Mouse (Mus musculus) liver, embryonic 11.5 days (tissue): Measurements from ENCODE around the gene Tmem161a. TPM values are rescaled to one million over a fixed set of nuclear protein-coding genes. Genes with fewer than 3 reads are reported as not detected.

Experiments
- ATAC-seq: fragments of 200-750 bp; cut with Nextera tagmentation; replicated peaks from 2 replicates; pipeline ENCODE4 v1.8.0; 2017; ENCODE audit warnings: moderate number of reproducible peaks, mild to moderate bottlenecking, moderate TSS enrichment, moderate library complexity; ENCODE audit not compliant: low FRiP score
- DNase-seq: peaks from one replicate; pipeline ENCODE4 v3.0.0-alpha.2; 2017; ENCODE audit warnings: low spot score
- H3K27ac ChIP-seq: fragments of 300-500 bp; sonication (generic); 2 replicates; pipeline ENCODE4 v1.5.1; 2014; ENCODE audit warnings: mild to moderate bottlenecking, low read depth, low read length, control low read depth
- H3K27me3 ChIP-seq: fragments of 300-500 bp; sonication (generic); replicated peaks from 2 replicates; pipeline ENCODE4 v1.6.1; 2014; ENCODE audit warnings: low read length, mixed read lengths; ENCODE audit not compliant: control insufficient read depth, insufficient read depth
- H3K36me3 ChIP-seq: fragments of 300-500 bp; sonication (generic); 2 replicates; pipeline ENCODE4 v1.6.1; 2014; ENCODE audit warnings: mild to moderate bottlenecking, low read length, moderate library complexity, mixed read lengths; ENCODE audit not compliant: control insufficient read depth, insufficient read depth
- H3K4me1 ChIP-seq: fragments of 300-500 bp; sonication (generic); replicated peaks from 2 replicates; pipeline ENCODE4 v1.6.1; 2014; ENCODE audit warnings: low read length, mixed read lengths; ENCODE audit not compliant: control insufficient read depth, insufficient read depth
- H3K4me2 ChIP-seq: fragments of 300-500 bp; sonication (generic); 2 replicates; pipeline ENCODE4 v1.6.1; 2014; ENCODE audit warnings: mild to moderate bottlenecking, control low read depth, moderate library complexity
- H3K4me3 ChIP-seq: fragments of 300-500 bp; sonication (generic); 2 replicates; pipeline ENCODE4 v1.5.1; 2014; ENCODE audit warnings: low read depth, low read length, control low read depth
- H3K9ac ChIP-seq: fragments of 300-500 bp; sonication (generic); 2 replicates; pipeline ENCODE4 v1.6.1; 2014; ENCODE audit warnings: low read depth, low read length, control low read depth
- H3K9me3 ChIP-seq: fragments of 300-500 bp; sonication (generic); 2 replicates; pipeline ENCODE4 v1.6.1; 2016; ENCODE audit warnings: low read length, inconsistent platforms, mixed read lengths; ENCODE audit not compliant: control insufficient read depth
- WGBS: fragments of 180-500 bp; shearing (Covaris S2); extraction: QIAGEN DNeasy Blood & Tissue Kit; methylation state at CpG from one replicate; pipeline ENCODE4 v1.1.7; 2014; 5-methylcytosine and 5-hydroxymethylcytosine counted together
- polyA plus RNA-seq: library from polyadenylated mRNA; unstranded; fragments of >200 nt; fragmentation: Nextera tagmentation; extraction: Ambion mirVana; gene quantifications from 2 replicates; pipeline ENCODE4 v1.2.1, GENCODE M21; 2014

Gene Tmem161a
- polyA plus RNA-seq, 1 experiment from 2014 or later, result 53.1 TPM

DNA sequence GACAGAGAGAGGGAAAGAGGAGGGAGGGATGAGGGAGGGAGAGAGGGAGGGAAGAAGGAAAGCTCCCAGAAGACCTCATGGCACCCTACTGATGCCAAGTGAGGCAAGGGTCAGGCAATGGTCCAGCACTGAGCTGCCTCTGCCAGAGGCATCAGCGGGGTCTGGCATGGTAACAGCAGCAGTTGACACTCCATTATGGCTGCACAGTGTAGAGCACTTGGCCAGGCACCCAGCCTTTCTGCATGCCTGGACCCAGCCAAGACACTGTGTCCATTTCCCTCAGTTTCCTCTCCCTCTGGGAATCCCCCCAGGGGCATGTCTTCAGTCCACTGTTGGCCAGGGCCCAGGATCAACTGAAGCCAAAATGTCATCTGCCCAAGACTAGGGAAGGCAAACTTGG, 44.4 kb downstream of the Tmem161a start:
- peaks cover 4% of the 10 kb centered on the region for H3K4me1 ChIP-seq
- H3K27ac ChIP-seq, result no peak overlapping the region
- ATAC-seq (no peak), DNase-seq (no peak)
- H3K27me3 ChIP-seq, result no peaks in the 10 kb centered on the region
- 71% methylated on average over 1 of the region's 1 CpGs for WGBS
- H3K36me3 ChIP-seq, result peaks cover 3% of the 10 kb centered on the region; the same call in 1 of the 2 replicates
- H3K4me2 ChIP-seq, result no peak overlapping the region
- H3K4me3 ChIP-seq, result no peak overlapping the region
- no peaks in the 10 kb centered on the region for H3K9me3 ChIP-seq
- no peak overlapping the region for H3K9ac ChIP-seq

GRCm38 (mm10) chr8:70217441-70217840, 45.3 kb downstream of the Tmem161a start:
- no peak for ATAC-seq
- Histone ChIP-seq H3K9me3 (no peaks in the 10 kb centered on the region), H3K27me3 (no peaks in the 10 kb centered on the region), H3K4me3 (no peak overlapping the region), H3K27ac (no peak overlapping the region), H3K4me1 (peaks cover 4% of the 10 kb centered on the region), H3K9ac (no peak overlapping the region), H3K4me2 (no peak overlapping the region), H3K36me3 (peaks cover 6% of the 10 kb centered on the region; the same call in 1 of the 2 replicates)
- DNase-seq, result no peak

DNA sequence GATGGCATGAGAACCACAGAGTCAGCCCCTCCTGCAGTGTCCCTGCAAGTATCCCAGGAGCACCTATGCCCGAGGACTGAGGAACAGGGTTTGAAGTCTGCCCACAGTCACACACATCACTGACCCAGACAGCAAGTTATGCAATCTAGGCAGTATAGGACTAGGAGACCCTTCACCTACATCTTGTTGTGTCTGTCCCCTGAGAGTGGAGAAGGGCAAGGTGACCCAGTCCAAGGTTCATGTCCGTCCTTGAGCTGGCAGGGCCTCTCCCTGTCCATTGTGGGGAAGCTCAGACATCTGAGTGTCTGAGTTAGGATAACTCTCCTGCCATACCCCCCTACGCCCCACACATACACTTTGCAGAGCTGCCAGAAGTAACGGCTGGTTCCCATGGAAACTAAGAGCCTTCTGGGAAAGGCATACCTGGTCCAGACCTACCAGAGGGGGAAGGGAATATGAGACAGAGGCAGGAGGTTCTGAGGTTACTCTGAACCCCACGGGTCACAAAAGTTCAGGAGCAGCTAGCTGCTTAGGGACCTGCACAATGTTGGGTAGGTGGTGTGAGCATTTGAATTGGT, 47.0 kb downstream of the Tmem161a start:
- Histone ChIP-seq H3K9me3 (no peaks in the 10 kb centered on the region), H3K4me1 (no peaks in the 10 kb centered on the region; the same call in 1 of the 2 replicates), H3K4me3 (no peak overlapping the region), H3K27me3 (no peaks in the 10 kb centered on the region), H3K4me2 (no peak overlapping the region), H3K36me3 (peaks cover 13% of the 10 kb centered on the region; the same call in 1 of the 2 replicates), H3K9ac (no peak overlapping the region), H3K27ac (no peak overlapping the region)
- WGBS, result 57% methylated on average over 5 of the region's 5 CpGs
- no peak for DNase-seq
- ATAC-seq, result no peak

DNA sequence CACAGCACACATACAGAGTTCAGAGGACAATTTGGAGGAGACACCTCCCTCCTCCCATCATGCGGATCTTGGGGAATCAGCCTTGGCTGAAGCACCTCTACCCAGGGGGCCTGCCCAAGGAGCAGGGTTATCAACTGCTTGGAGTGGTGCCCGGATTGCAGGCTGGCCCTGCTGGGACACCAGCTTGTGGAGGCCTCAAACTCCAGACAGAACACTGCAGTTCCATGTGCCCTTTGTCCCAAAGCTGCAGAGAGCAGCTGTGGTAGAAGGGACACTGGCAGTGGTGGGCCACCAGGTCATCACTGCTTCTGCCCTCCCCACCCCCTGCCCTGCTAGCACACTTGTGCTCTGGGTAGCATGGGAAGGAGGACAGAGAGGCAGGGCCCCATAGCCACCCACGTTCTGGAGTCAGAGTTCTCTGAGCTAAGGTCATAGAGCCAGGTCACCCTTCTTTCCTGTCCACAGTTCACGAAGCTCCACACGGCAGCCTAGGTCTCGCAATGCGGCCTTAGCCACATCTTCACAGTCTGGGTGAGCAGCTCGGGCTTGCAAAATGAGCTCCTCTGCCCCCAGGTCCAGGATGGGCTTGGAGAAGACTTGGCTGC, 48.2 kb downstream of the Tmem161a start:
- DNase-seq (no peak), ATAC-seq (no peak)
- Histone ChIP-seq H3K9ac (no peak overlapping the region), H3K36me3 (peaks cover 24% of the 10 kb centered on the region; the same call in 1 of the 2 replicates), H3K4me1 (no peaks in the 10 kb centered on the region; the same call in 1 of the 2 replicates), H3K4me3 (no peak overlapping the region), H3K9me3 (no peaks in the 10 kb centered on the region), H3K27ac (peak overlapping the region; percentile 25; the same call in 1 of the 2 replicates), H3K27me3 (no peaks in the 10 kb centered on the region), H3K4me2 (no peak overlapping the region)
- WGBS, result 70% methylated on average over 8 of the region's 8 CpGs

DNA sequence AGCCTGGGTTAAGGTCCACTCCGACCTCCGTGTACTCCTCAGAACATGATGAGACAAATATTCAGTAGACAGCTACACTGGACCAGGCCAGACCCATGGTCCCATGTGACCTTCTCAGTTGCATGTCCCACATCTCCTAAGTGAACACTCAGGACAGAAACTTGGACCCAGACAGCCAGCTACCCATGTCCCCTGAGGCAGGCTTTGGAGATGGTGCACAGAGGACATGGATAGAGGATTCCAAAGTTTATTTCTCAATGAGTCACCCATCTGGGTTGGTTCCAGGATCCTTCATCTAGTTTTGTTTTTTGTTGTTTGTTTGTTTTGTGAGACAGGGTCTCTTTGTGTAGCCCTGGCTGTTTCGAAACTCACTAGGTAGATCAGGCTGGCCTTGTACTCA, 48.8 kb downstream of the Tmem161a start:
- no peak for ATAC-seq
- Histone ChIP-seq H3K4me2 (no peak overlapping the region), H3K4me3 (no peak overlapping the region), H3K27ac (no peak overlapping the region), H3K27me3 (no peaks in the 10 kb centered on the region), H3K4me1 (no peaks in the 10 kb centered on the region; the same call in 1 of the 2 replicates), H3K9ac (no peak overlapping the region), H3K36me3 (peaks cover 24% of the 10 kb centered on the region; the same call in 1 of the 2 replicates), H3K9me3 (no peaks in the 10 kb centered on the region)
- no peak for DNase-seq
- WGBS, result 86% methylated on average over 3 of the region's 3 CpGs

DNA sequence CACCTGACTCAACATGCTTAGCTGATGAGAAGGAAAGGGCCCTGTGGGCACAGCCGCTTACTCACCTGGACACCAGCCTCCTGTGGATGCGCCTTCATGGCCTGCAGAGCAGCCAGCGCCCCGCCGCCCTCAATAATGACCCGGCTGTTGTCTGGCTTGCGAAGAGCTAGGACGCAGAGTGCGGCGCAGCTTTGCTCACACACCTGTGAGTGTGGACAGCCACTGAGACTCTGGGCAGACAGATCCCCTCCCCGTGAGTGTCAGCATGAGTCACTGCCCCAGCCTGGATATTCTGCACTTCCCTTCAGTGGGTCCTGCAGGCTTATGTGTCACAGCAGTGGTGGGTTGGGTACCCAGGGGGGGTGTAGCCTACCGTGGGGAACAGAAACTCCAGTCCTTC, 49.9 kb downstream of the Tmem161a start:
- H3K27ac ChIP-seq, result no peak overlapping the region
- H3K9ac ChIP-seq, result no peak overlapping the region
- WGBS, result 91% methylated on average over 12 of the region's 12 CpGs
- no peak for ATAC-seq
- no peak overlapping the region for H3K4me3 ChIP-seq
- DNase-seq, result no peak
- H3K27me3 ChIP-seq, result no peaks in the 10 kb centered on the region
- no peak overlapping the region for H3K4me2 ChIP-seq
- no peaks in the 10 kb centered on the region; the same call in 1 of the 2 replicates for H3K4me1 ChIP-seq
- H3K9me3 ChIP-seq, result no peaks in the 10 kb centered on the region
- peaks cover 24% of the 10 kb centered on the region; the same call in 1 of the 2 replicates for H3K36me3 ChIP-seq

GRCm38 (mm10) chr8:70223341-70223740, 51.2 kb downstream of the Tmem161a start:
- Histone ChIP-seq H3K4me1 (no peaks in the 10 kb centered on the region; the same call in 1 of the 2 replicates), H3K36me3 (peaks cover 24% of the 10 kb centered on the region; the same call in 1 of the 2 replicates), H3K27ac (no peak overlapping the region), H3K4me2 (no peak overlapping the region), H3K9me3 (no peaks in the 10 kb centered on the region), H3K4me3 (no peak overlapping the region), H3K27me3 (no peaks in the 10 kb centered on the region), H3K9ac (no peak overlapping the region)
- no peak for ATAC-seq
- no peak for DNase-seq
- 65% methylated on average over 6 of the region's 6 CpGs for WGBS

- no peak for DNase-seq
These were observed 55.8 kb downstream of the Tmem161a start for GRCm38 (mm10) chr8:70227997-70228396.

DNA sequence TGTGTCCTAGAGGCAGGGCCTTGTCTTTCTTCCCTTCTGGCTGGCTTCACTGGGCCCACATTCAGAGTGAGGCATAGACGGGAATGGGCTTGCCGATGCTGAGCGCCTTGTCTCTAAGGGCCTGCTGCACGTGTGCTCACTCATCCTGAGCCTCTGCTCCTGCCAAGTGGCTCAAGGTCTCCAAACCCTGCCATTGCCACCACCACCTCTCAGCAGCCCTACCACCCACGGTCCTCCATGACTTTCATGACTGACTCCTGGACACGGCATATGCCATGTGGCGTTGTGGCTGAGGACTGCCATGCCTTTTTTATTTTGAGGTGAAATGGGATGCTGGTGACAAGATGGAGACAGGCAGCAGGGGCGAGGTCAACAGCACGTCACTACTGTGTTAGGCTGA, 58.7 kb downstream of the Tmem161a start:
- Histone ChIP-seq H3K4me1 (peaks cover 9% of the 10 kb centered on the region), H3K4me2 (no peak overlapping the region), H3K36me3 (peaks cover 9% of the 10 kb centered on the region), H3K27me3 (no peaks in the 10 kb centered on the region), H3K27ac (no peak overlapping the region), H3K9me3 (no peaks in the 10 kb centered on the region), H3K4me3 (no peak overlapping the region), H3K9ac (no peak overlapping the region)
- ATAC-seq, result no peak
- no peak for DNase-seq
- 90% methylated on average over 9 of the region's 9 CpGs for WGBS

More at GRCm38 (mm10) chr8:70227997-70228396, 55.8 kb downstream of the Tmem161a start:
- H3K36me3 ChIP-seq, result peaks cover 22% of the 10 kb centered on the region
- H3K27me3 ChIP-seq, result no peaks in the 10 kb centered on the region
- 88% methylated on average over 4 of the region's 4 CpGs for WGBS
- H3K4me3 ChIP-seq, result no peak overlapping the region
- H3K4me2 ChIP-seq, result no peak overlapping the region
- H3K27ac ChIP-seq, result no peak overlapping the region
- H3K9me3 ChIP-seq, result no peaks in the 10 kb centered on the region
- no peak overlapping the region for H3K9ac ChIP-seq
- no peak for ATAC-seq
- no peaks in the 10 kb centered on the region; the same call in 1 of the 2 replicates for H3K4me1 ChIP-seq
